Mouse (Mus musculus) liver (tissue): Measurements from ENCODE around the gene Gm14296.
"Not testable (repeated sequence)": the region's sequence is repeated elsewhere in the genome, so short reads cannot be mapped to it uniquely, and the experiment has no call there.

Experiments used
- DNase-seq: peaks from one replicate; pipeline ENCODE4 v3.0.0-alpha.2; 2020; ENCODE audit warnings: mixed read lengths

The Gm14296 gene

GRCm38 (mm10) chr2:176927709-176928108 is at the start of gene Gm14296:
TSS of gene Gm14296 (minus strand) at chr2:176927809.
- DNase-seq: not testable (repeated sequence)

DNA sequence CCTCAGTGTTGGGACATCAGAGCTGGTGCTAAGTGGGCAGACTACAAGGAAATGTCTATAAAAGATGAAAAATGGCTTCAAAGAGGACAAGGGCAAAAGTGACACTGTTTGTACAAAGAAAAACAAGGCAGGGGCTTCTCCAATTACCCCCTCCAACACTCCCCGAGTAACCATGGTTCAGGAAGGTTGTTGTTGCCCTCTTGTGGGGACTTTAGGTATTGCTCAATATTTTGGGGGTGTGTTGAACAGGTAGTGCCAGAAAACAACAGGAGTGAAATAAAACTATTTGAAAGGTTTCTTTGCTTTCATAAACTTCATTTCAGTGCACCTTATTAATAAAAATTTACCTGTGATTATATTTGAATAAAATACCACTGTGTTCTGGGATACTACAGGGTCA is 22.1 kb downstream of the Gm14296 start:
- DNase-seq: not testable (repeated sequence)
